Mouse (Mus musculus): ENCODE data around the gene Atp5s. TPM values are rescaled to one million over a fixed set of nuclear protein-coding genes. Genes with fewer than 3 reads are reported as not detected.

The Atp5s gene
- 1 to 10 TPM; 5.1 to 9.7 TPM for total RNA-seq (2023)

GRCm38 (mm10) chr12:69724711-69725460 is at the start of gene Atp5s, which contains the start of gene L2hgdh:
Gene Atp5s, plus strand, starts transcription at chr12:69724950.
Gene L2hgdh, minus strand, starts transcription at chr12:69724873.

GRCm38 (mm10) chr12:69681566-69682061 is 43.1 kb upstream of the Atp5s start, which contains the start of gene Sos2:
Gene Sos2, minus strand, starts transcription at chr12:69681852.

GRCm38 (mm10) chr12:69790530-69791505 is 66.1 kb downstream of the Atp5s start, which contains the start of gene Cdkl1:
Gene Cdkl1, minus strand, starts transcription at chr12:69791267.

Other genes with a start within 250 kb of the Atp5s start
- 10 to 100 TPM; 16.6 to 18.4 TPM for gene Vcpkmt, start 141.9 kb upstream of the Atp5s start, total RNA-seq (2023)
- 10 to 100 TPM; 33.4 to 37.7 TPM for gene Sos2, start 43.1 kb upstream of the Atp5s start, total RNA-seq (2023)
- gene L2hgdh, start 77 bp upstream of the Atp5s start, total RNA-seq (2023) = 1 to 10 TPM; 7.1 to 8.0 TPM
- gene Cdkl1, start 66.3 kb downstream of the Atp5s start, total RNA-seq (2023) = not detected
- gene Atl1, start 167.7 kb downstream of the Atp5s start, total RNA-seq (2023) = 1 to 10 TPM; 1.0 to 1.4 TPM
- gene Map4k5, start 168.2 kb downstream of the Atp5s start, total RNA-seq (2023) = 10 to 100 TPM; 13.0 to 18.3 TPM